In the genomic region with DNA sequence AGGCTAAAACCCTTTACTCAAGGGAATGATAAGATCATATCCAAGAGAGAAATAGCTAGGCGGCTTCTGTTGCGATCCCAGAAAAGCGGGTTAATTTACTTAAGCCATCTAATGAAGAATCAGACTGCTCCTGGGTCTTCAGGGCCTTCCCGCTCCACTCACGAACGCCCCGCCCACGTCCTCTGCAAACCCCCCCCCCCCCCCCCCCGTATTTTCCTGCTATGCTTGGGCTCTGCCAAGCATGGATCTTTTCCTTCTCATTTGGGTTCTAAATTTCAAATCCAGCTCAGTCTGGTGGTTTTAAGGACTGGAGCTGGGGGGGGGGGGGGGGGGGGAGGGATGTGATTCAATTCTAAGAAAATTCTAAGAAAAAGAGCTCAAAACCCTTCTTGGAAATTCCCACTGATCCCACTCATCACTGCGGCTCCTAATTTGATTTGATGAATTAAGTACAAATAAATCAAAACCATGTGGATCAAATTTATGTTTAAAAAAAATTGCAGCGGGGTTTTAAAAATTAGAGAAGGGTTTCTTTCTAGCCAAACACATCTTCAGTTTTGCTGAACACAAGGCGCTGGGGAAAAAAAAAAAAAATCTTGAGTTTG, we compare ENCODE assay signal across 7 mouse cellular contexts.
A peak's percentile ranks its signal among the peaks of the same experiment; 100 is the strongest.
DNase-seq lines count a peak whose midpoint lies in the region; ATAC-seq and TF ChIP-seq lines count a peak whose summit lies in the region.

No protein-coding gene starts in this region.

- peak overlapping the region; percentile 30 for H3K4me3 ChIP-seq in left cerebral cortex, adult 2 months
- H3K4me3 ChIP-seq in embryonic facial prominence, embryonic 10.5 days = peak overlapping the region; percentile 41
- no peak overlapping the region for H3K4me3 ChIP-seq in forebrain, embryonic 16.5 days (replicated peaks; ENCODE audit: low read length)
- H3K4me3 ChIP-seq in limb, embryonic 14.5 days (replicated peaks; ENCODE audit: low read length) = peak overlapping the region; percentile 22

- peaks cover 62% of the 10 kb centered on the region for H3K4me1 ChIP-seq in embryonic facial prominence, embryonic 10.5 days
- peaks cover 26% of the 10 kb centered on the region for H3K4me1 ChIP-seq in forebrain, embryonic 16.5 days (replicated peaks; ENCODE audit: control insufficient read depth, insufficient read depth, low read length)
- H3K4me1 ChIP-seq in limb, embryonic 14.5 days (ENCODE audit: control insufficient read depth, insufficient read depth, low read length) = peaks cover 55% of the 10 kb centered on the region

- 0 out of 2 replicates have a peak overlapping the region, but pooled peaks have one; percentile 29 for H3K9ac ChIP-seq in forebrain, embryonic 16.5 days (replicated peaks; ENCODE audit: low read depth, low read length)
- peak overlapping the region; percentile 21 for H3K9ac ChIP-seq in limb, embryonic 14.5 days (ENCODE audit: low read depth, low read length, severe bottlenecking)

- WGBS in embryonic facial prominence, embryonic 10.5 days = 17% methylated on average over 12 of the region's 12 CpGs
- WGBS in forebrain, embryonic 16.5 days = 26% methylated on average over 12 of the region's 12 CpGs
- WGBS in limb, embryonic 14.5 days = 7% methylated on average over 11 of the region's 12 CpGs

- no peak for TF ChIP-seq POLR2A in limb, embryonic 14.5 days (IDR thresholded peaks at IDR 0.05; ENCODE audit: borderline replicate concordance, extremely low read depth, insufficient read depth, insufficient read length)

- DNase-seq in left cerebral cortex, adult 2 months (ENCODE audit: extremely low spot score in 1 of 2, low spot score in 2 of 2) = no peak
- DNase-seq in left cerebral cortex, adult 9 months (ENCODE audit: low spot score in 2 of 2) = no peak
- DNase-seq in embryonic facial prominence, embryonic 10.5 days (ENCODE audit: low spot score) = peak; percentile 70
- DNase-seq in limb, embryonic 14.5 days (ENCODE audit: low spot score) = peak; percentile 69
- no peak for DNase-seq in urinary bladder, adult 18-20 months (ENCODE audit: low spot score in 2 of 2)
- DNase-seq in spleen, postnatal 4 days (ENCODE audit: low spot score in 2 of 2) = no peak

- no peak overlapping the region for H3K4me2 ChIP-seq in forebrain, embryonic 16.5 days (ENCODE audit: low read length)
- peak overlapping the region; percentile 52 for H3K4me2 ChIP-seq in limb, embryonic 14.5 days (replicated peaks; ENCODE audit: low read depth, low read length, severe bottlenecking)

- 0 out of 2 replicates have a peak, but pooled peaks have one; percentile 23 for ATAC-seq in forebrain, embryonic 16.5 days
- peak; percentile 26 for ATAC-seq in limb, embryonic 14.5 days (ENCODE audit: low FRiP score, low read depth)

- no peak for TF ChIP-seq CTCF in left cerebral cortex, adult 2 months (IDR thresholded peaks at IDR 0.05)

- H3K27ac ChIP-seq in left cerebral cortex, adult 2 months = peak overlapping the region; percentile 91
- peak overlapping the region; percentile 92 for H3K27ac ChIP-seq in embryonic facial prominence, embryonic 10.5 days (replicated peaks)
- peak overlapping the region; percentile 83 for H3K27ac ChIP-seq in forebrain, embryonic 16.5 days (ENCODE audit: low read length)
- peak overlapping the region; percentile 98 for H3K27ac ChIP-seq in limb, embryonic 14.5 days (replicated peaks; ENCODE audit: low read depth, low read length)

- no peaks in the 10 kb centered on the region for H3K36me3 ChIP-seq in embryonic facial prominence, embryonic 10.5 days (replicated peaks)
- no peaks in the 10 kb centered on the region for H3K36me3 ChIP-seq in forebrain, embryonic 16.5 days (ENCODE audit: control insufficient read depth, insufficient read depth)
- H3K36me3 ChIP-seq in limb, embryonic 14.5 days (ENCODE audit: control insufficient read depth, insufficient read depth, low read length) = no peaks in the 10 kb centered on the region

- H3K27me3 ChIP-seq in embryonic facial prominence, embryonic 10.5 days (replicated peaks; ENCODE audit: low read depth, poor library complexity, severe bottlenecking) = no peaks in the 10 kb centered on the region
- H3K27me3 ChIP-seq in forebrain, embryonic 16.5 days (replicated peaks; ENCODE audit: control insufficient read depth, insufficient read depth, low read length) = no peaks in the 10 kb centered on the region
- no peaks in the 10 kb centered on the region for H3K27me3 ChIP-seq in limb, embryonic 14.5 days (ENCODE audit: control insufficient read depth, insufficient read depth, low read length)

- intact Hi-C loops in left cerebral cortex, adult 2 months (cut with DNase I) = loop anchor here (5.0 kb wide), 2 partner anchors 75 to 105 kb away; no protein-coding TSS in a partner anchor

- no peaks in the 10 kb centered on the region for H3K9me3 ChIP-seq in embryonic facial prominence, embryonic 10.5 days
- no peaks in the 10 kb centered on the region for H3K9me3 ChIP-seq in forebrain, embryonic 16.5 days (ENCODE audit: control insufficient read depth, low read length)
- no peaks in the 10 kb centered on the region for H3K9me3 ChIP-seq in limb, embryonic 14.5 days (ENCODE audit: control insufficient read depth, low read length)

Comparison
In these comparisons a context has a peak if more than half of its experiments do, and no peak if none do; other contexts are left out.
1. DNase-seq: peak in embryonic facial prominence, embryonic 10.5 days (single experiment) and limb, embryonic 14.5 days (single experiment); none in left cerebral cortex, adult 2 months (0 of 2), left cerebral cortex, adult 9 months (0 of 2), urinary bladder, adult 18-20 months (0 of 2) and spleen, postnatal 4 days (0 of 2).
2. Peak in every context shown above with its lines, with median percentiles within 50 percentile points of each other: H3K27ac ChIP-seq.